Mouse (Mus musculus) retina, postnatal 7 days (tissue): ENCODE results near the gene Cacng3.

Experiments
- DNase-seq: peaks from one replicate; pipeline ENCODE4 v3.0.0-alpha.2; 2012; ENCODE audit warnings: low read depth, low spot score

Gene Cacng3

GRCm38 (mm10) chr7:122718540-122718939 lies 48.2 kb downstream of the Cacng3 start:
- no peak for DNase-seq

DNA sequence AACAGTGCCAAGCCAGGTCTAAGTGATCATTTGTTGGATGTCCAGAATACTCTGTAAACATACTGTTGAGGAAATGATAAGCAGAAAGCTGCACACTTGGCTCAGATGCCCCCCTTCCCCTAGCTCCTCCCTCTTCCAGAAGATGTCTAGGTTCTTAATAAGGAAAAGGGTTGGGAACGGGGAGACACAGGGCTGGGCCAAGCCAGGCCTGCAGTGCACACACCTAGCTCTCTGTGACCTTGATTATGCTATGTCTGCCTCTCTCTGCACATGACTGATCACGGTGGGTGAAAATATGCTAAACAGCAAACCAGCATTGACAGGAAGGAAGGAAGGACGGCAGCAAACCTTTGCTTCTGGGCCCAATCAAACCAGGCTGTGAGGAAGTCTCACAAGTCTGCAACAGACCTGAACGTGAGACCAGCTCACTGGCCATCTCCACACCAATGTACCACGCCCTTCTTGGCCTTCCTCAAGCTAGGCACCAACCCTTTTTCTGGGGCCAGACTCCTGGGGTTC lies 53.1 kb downstream of the Cacng3 start:
- DNase-seq: no peak

GRCm38 (mm10) chr7:122726376-122726775 lies 56.1 kb downstream of the Cacng3 start:
- DNase-seq: no peak

- DNase-seq: no peak
Measured at GRCm38 (mm10) chr7:122728186-122728585, 57.9 kb downstream of the Cacng3 start.

DNA sequence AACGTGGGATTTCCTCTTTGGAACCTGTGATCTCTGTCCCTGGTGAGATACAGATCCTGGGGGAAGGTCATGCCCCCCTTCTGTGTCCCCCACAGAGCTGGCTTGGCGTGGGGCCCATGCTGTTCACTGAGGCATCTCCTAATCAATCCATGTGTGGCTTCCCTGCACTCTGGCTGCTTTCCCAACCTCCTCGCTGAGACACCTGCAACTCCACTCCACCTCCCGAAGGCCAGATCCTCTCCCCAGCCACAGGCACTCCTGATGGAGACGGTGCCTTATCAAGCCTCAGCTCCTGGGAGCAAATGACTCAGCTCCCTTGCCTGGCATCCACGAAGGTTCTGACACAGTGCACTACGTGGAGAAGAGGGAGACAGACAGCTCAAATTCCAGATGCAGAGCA lies 58.6 kb downstream of the Cacng3 start:
- DNase-seq: peak; percentile 6

GRCm38 (mm10) chr7:122735323-122735722 lies 65.0 kb downstream of the Cacng3 start:
- DNase-seq: no peak

DNA sequence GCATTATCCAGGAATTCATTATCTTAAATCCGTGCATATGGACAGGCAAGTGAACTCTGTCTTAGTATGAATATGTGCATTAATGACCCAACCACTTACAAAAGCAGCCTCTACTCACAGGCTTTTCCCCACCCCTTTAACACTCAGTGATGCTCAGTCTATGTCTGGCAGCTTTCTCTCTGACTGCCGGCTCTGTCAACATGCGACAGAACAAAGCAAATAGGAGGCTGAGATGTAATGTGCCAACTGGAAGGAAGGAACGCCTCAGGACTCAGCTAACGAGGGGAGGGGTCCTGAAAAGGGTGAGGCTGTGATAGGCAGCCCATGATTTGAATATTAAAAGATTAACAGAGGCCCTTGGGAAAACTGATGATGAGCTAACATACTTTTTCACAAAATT lies 68.2 kb downstream of the Cacng3 start:
- no peak for DNase-seq

DNA sequence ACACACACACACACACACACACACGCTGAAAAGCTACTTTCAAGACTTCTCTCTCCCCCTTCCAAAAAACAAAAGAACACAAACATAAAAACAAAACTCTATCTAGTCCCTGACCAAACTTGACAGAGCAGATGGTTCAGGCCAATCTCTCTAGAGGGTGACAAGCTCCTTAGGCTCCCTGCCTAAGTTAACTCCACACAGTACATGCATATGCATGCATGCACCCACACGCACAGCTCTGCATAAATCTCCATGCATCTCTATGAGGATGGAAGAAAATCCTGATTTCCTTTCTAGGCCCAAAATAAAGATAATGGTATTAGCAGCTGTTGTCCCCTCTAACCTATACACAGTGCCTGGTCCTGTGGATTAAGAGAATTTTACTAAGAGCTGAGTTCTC lies 70.4 kb downstream of the Cacng3 start:
- DNase-seq: no peak

DNA sequence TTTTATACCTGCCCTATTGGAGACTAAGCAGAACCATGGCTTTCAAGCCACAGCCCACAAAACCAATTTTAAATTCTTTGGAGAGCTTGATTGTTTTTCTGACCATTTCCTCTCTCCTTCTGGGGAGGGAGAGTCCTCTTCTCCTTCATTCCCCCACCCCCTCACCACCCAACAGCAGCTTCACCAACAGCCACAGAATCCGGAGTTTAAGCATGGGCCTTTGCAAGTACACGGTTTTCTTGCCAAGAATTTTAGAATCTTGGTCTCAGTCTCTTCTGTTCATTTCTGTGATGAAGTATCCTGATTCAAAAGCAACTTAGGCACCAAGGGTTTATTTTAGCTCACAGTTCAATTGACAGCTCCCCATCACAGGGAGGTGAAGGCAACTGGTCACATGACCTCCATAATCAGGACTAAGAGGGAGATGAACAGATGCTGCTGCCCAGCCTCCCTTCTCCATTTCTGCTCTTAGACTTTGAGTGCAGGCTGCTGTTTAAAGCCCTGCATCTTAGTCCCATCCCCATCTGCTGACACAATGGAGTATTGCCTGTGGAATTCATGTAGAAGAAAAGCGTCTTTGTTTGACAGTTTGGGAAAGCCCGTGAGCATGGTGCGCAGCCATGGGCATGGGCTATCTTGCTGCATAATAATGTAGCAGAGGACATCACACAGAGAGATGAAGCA lies 85.8 kb downstream of the Cacng3 start:
- DNase-seq: no peak

- DNase-seq: no peak
Measured at GRCm38 (mm10) chr7:122758645-122759044, 88.4 kb downstream of the Cacng3 start.

- DNase-seq: no peak
Measured at GRCm38 (mm10) chr7:122764506-122764905, 94.2 kb downstream of the Cacng3 start.

DNA sequence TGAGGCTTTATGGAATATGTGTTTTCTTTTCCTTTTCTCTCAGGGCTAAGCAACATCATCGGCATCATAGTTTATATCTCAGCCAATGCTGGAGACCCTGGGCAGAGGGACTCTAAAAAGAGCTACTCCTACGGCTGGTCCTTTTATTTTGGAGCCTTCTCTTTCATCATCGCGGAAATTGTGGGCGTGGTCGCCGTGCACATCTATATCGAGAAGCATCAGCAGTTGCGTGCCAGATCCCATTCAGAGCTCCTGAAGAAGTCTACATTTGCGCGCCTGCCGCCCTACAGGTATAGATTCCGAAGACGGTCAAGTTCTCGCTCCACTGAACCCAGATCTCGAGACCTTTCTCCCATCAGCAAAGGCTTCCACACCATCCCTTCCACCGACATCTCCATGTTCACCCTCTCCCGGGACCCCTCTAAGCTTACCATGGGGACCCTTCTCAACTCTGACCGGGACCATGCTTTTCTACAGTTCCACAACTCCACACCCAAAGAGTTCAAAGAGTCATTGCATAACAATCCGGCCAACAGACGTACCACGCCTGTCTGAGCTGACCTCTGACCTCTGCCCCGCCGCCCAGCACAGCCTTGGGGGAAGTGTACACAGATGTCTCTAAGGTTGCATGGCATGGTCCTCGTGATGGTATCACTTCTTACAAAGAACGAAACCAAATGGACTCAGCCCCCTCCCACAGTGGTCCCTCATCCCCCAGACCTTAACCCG lies 98.2 kb downstream of the Cacng3 start:
- no peak for DNase-seq

GRCm38 (mm10) chr7:122779601-122780000 lies 109.3 kb downstream of the Cacng3 start:
- DNase-seq: no peak

DNA sequence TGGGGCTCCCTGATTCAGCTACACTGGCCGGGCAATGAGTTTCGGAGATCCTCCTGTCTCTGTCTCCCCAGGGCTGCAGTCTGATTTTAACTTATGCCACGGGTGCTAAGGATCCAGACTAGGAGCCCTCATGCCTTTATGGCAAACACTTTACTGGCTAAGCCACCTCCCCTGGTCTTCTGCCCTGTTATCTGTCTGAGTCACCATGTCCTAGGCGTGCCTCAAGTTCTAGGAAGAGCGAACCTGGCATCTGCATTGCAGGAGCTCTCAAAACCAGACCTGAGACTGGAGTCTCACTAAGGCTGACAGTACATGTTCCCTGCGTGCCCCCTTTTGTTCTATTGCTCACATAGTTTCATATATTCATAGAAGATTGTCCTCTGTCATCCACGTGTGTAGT lies 119.6 kb downstream of the Cacng3 start:
- DNase-seq: no peak

DNA sequence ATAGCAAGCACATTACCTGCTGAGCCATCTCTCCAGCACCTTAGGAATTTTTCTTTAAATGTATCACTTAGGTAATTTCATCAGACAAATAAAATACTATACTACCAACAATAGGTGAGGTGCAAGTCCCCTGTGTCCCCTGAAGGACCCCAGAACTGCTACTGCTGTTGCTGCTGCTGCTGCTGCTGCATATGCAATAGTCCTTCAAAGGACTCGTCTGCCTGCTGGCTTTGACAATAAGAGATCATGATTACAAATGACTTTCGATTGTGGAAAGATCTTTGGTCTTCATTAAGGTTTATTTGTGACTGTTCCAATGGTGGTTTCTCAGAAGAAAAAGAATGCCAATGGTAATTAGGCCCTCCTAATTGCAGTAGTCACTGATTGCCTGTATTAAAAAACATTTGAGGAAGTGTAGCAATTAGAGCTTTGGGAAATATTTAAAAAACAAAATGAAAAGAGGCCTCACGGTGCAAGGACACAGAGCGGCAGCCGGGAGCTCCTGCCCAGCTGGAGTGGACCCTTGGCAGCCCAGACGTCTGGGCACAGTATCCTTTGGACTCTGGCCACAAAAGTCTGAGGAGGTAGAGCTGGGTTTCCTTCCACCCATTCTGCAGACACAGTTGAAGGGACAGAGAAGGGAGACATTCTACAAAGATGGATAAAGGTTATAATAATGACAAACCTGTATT lies 123.5 kb downstream of the Cacng3 start:
- no peak for DNase-seq

DNA sequence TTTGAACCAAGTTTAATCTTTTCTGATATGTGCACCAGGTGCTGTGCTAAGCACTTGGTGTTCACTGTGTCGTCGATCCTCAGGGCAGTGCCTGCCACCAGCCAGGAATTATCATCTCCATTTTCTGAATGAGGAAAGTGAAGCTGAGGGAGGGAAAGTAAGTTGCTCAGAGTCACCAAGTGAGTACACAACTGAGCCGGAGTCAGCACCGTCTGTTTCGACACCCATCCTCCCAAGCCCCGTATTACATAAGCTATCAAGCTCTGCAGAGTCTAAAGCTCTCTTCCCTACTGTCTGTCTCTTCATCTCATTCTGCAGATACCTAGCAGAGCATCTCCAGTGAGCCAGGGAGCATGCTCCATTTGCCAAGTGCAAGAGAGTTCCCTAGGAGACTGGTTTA lies 124.8 kb downstream of the Cacng3 start:
- DNase-seq: no peak

DNA sequence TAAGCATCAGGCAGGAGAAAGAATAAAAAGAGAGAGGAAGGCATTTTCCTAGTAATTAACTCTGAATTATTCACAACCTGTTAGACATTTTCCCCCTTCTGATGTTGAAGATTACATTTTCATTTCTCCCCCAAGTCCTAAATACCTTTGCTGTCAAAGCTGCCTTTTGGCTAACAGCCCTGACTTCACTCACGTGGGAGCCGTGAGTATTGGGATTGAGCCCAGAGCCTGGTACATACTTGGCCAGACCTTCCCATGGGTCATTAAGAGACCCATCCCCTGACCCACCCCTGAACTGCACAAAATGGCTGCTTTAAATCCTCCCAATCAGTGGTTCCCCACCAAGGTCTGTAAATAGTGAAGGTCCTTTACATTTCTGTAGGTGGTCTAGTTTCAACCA lies 130.5 kb downstream of the Cacng3 start:
- no peak for DNase-seq

- DNase-seq: no peak
Measured at GRCm38 (mm10) chr7:122803839-122804496, 133.7 kb downstream of the Cacng3 start.

GRCm38 (mm10) chr7:122806531-122806930 lies 136.2 kb downstream of the Cacng3 start:
- DNase-seq: no peak

GRCm38 (mm10) chr7:122813724-122814123 lies 143.4 kb downstream of the Cacng3 start:
- no peak for DNase-seq

- DNase-seq: no peak
Measured at GRCm38 (mm10) chr7:122817565-122817964, 147.3 kb downstream of the Cacng3 start.
